8 mouse cellular contexts compared by ENCODE assay signal in the genomic region with DNA sequence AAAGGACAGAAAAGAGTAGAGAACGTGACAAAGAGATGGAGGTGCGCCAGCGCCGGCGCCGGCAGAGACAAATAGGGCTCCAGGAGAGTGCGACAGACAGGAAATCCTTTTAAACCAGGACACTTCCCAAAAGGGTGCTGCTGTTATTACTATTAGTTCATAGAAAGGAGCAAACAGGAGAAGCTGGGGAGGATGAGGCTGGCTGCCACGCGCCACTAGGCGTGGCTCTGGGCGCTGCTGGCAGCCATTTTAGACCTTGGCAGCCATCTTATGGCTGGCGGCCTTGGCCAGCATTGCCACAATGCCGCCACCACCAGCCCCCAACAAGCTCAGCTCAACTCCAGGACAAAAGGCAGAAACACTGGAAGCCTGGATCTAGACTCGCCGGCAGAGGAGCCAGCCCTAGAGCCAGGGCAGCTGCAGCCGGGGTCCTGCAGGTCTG. TPM values are rescaled to one million over a fixed set of nuclear protein-coding genes. Genes with fewer than 3 reads are reported as not detected.
DNase-seq lines count a peak whose midpoint lies in the region; ATAC-seq and TF ChIP-seq lines count a peak whose summit lies in the region.

No protein-coding gene starts in this region.

- H3K36me3 ChIP-seq in ES-E14 (ENCODE audit: control insufficient read depth, insufficient read depth, low read length, poor library complexity, severe bottlenecking): no peaks in the 10 kb centered on the region
- H3K36me3 ChIP-seq in forebrain, embryonic 16.5 days (ENCODE audit: control insufficient read depth, insufficient read depth): peaks cover 9% of the 10 kb centered on the region
- H3K36me3 ChIP-seq in midbrain, embryonic 11.5 days (ENCODE audit: control insufficient read depth, insufficient read depth, low read length): no peaks in the 10 kb centered on the region

- peak; percentile 21; the same call in 1 of the 2 replicates for ATAC-seq in forebrain, embryonic 16.5 days
- no peak for ATAC-seq in midbrain, embryonic 11.5 days (ENCODE audit: low FRiP score)

- no peak overlapping the region for H3K27ac ChIP-seq in ES-E14 (ENCODE audit: insufficient read depth, low read depth, low read length, poor library complexity, severe bottlenecking)
- H3K27ac ChIP-seq in forebrain, embryonic 16.5 days (ENCODE audit: low read length): peak overlapping the region; percentile 95
- no peak overlapping the region; the same call in 1 of the 2 replicates for H3K27ac ChIP-seq in midbrain, embryonic 11.5 days (ENCODE audit: low read depth, low read length)

- in situ Hi-C loops in ES-E14 (cut with MboI; ENCODE audit: low sequenced_read_pairs in 2 of 2, unreplicated experiment in 2 of 2): no loop called here

- H3K9ac ChIP-seq in ES-E14 (ENCODE audit: insufficient read depth, low read depth, low read length, poor library complexity, severe bottlenecking): peak overlapping the region; percentile 12; the same call in 1 of the 2 replicates
- peak overlapping the region; percentile 57 for H3K9ac ChIP-seq in forebrain, embryonic 16.5 days (replicated peaks; ENCODE audit: low read depth, low read length)
- 0 out of 2 replicates have a peak overlapping the region, but pooled peaks have one; percentile 27 for H3K9ac ChIP-seq in midbrain, embryonic 11.5 days (ENCODE audit: low read length)

- DNase-seq in adrenal gland, adult (ENCODE audit: inconsistent age in 2 of 2, low spot score in 1 of 2): peak; percentile 31 to 60
- no peak for DNase-seq in adrenal gland, postnatal 4 days (ENCODE audit: low spot score in 2 of 2)
- no peak for DNase-seq in ES-E14 (ENCODE audit: low read depth, low spot score)
- DNase-seq in kidney, postnatal 10 days: peak; percentile 64
- no peak for DNase-seq in midbrain, embryonic 11.5 days (ENCODE audit: low spot score, missing footprints)
- no peak for DNase-seq in ovary, postnatal 14 days (ENCODE audit: low spot score)
- DNase-seq in embryo, embryonic 10 days (ENCODE audit: low spot score): no peak

- peaks cover 5 to 23% of the 10 kb centered on the region in 2 experiments; a peak in 3 of 4 replicates for H3K4me1 ChIP-seq in ES-E14 (ENCODE audit: control insufficient read depth in 2 of 2, insufficient read depth in 2 of 2, low read length in 2 of 2, poor library complexity in 1 of 2)
- peaks cover 83% of the 10 kb centered on the region for H3K4me1 ChIP-seq in forebrain, embryonic 16.5 days (replicated peaks; ENCODE audit: control insufficient read depth, insufficient read depth, low read length)
- H3K4me1 ChIP-seq in midbrain, embryonic 11.5 days (ENCODE audit: control insufficient read depth, insufficient read depth, low read length): peaks cover 26% of the 10 kb centered on the region

- 66% methylated on average over 16 of the region's 16 CpGs for WGBS in forebrain, embryonic 16.5 days
- WGBS in midbrain, embryonic 11.5 days: 93% methylated on average over 16 of the region's 16 CpGs

- no peaks in the 10 kb centered on the region for H3K9me3 ChIP-seq in ES-E14 (ENCODE audit: control insufficient read depth, insufficient read depth, low read depth, low read length)
- no peaks in the 10 kb centered on the region for H3K9me3 ChIP-seq in forebrain, embryonic 16.5 days (ENCODE audit: control insufficient read depth, low read length)
- no peaks in the 10 kb centered on the region for H3K9me3 ChIP-seq in midbrain, embryonic 11.5 days (ENCODE audit: control insufficient read depth, low read length)

- H3K4me3 ChIP-seq in ES-E14 (ENCODE audit: insufficient read depth in 1 of 2, low read depth in 1 of 2, low read length in 2 of 2, poor library complexity in 1 of 2, severe bottlenecking in 1 of 2): peak overlapping the region in 1 of 2 experiments; percentile 5; a peak in 1 of 4 replicates
- H3K4me3 ChIP-seq in forebrain, embryonic 16.5 days (replicated peaks; ENCODE audit: low read length): no peak overlapping the region
- H3K4me3 ChIP-seq in midbrain, embryonic 11.5 days (ENCODE audit: low read depth, low read length): no peak overlapping the region

- H3K4me2 ChIP-seq in forebrain, embryonic 16.5 days (ENCODE audit: low read length): peak overlapping the region; percentile 40
- no peak overlapping the region for H3K4me2 ChIP-seq in midbrain, embryonic 11.5 days

- no peaks in the 10 kb centered on the region for H3K27me3 ChIP-seq in forebrain, embryonic 16.5 days (replicated peaks; ENCODE audit: control insufficient read depth, insufficient read depth, low read length)
- peaks cover 27% of the 10 kb centered on the region for H3K27me3 ChIP-seq in midbrain, embryonic 11.5 days (ENCODE audit: control insufficient read depth, insufficient read depth, low read length)

TF ChIP-seq in ES-E14, 5 proteins besides CTCF, POLR2A, EP300 and RAD21:
- TF ChIP-seq CHD2 (IDR thresholded peaks at IDR 0.05; ENCODE audit: low read depth, low read length) (no peak), ZC3H11A (IDR thresholded peaks at IDR 0.05; ENCODE audit: borderline replicate concordance, low read depth, low read length) (peak; percentile 100), HCFC1 (IDR thresholded peaks at IDR 0.05; ENCODE audit: borderline replicate concordance, insufficient read depth, low read length) (no peak), ZNF384 (IDR thresholded peaks at IDR 0.05; ENCODE audit: low read depth, low read length) (no peak), MAFK (IDR thresholded peaks at IDR 0.05; ENCODE audit: insufficient read depth, low read depth, low read length) (no peak)

RNA-seq across cellular contexts. Expression of gene G430095P16Rik, which starts 7.1 kb away (rescaled TPM):
- 1 to 10 TPM; 1.2 TPM for total RNA-seq in adrenal gland, postnatal 4 days (2021)
- total RNA-seq in ES-E14 (2012; rRNA removed): 1.5 and 2.1 TPM in 2 replicates
- 2.0 and 2.2 TPM in 2 replicates for polyA plus RNA-seq in forebrain, embryonic 16.5 days (2015; fragmentation: Nextera tagmentation; extraction: Ambion mirVana)
- 1.6 and 1.9 TPM in 2 replicates for polyA plus RNA-seq in midbrain, embryonic 11.5 days (2014; fragmentation: Nextera tagmentation; extraction: Ambion mirVana)

RNA-seq across cellular contexts. Expression of gene Lyl1, which starts 28.7 kb away (rescaled TPM):
- total RNA-seq in adrenal gland, postnatal 4 days (2021): 1 to 10 TPM; 6.5 to 7.2 TPM
- 0.49 and 0.74 TPM in 2 replicates for total RNA-seq in ES-E14 (2012; rRNA removed)
- 2.6 and 2.9 TPM in 2 replicates for polyA plus RNA-seq in forebrain, embryonic 16.5 days (2015; fragmentation: Nextera tagmentation; extraction: Ambion mirVana)
- polyA plus RNA-seq in midbrain, embryonic 11.5 days (2014; fragmentation: Nextera tagmentation; extraction: Ambion mirVana): 5.1 and 6.5 TPM in 2 replicates

RNA-seq across cellular contexts. Expression of gene Nacc1, which starts 42.3 kb away (rescaled TPM):
- 10 to 100 TPM; 88.9 to 89.0 TPM for total RNA-seq in adrenal gland, postnatal 4 days (2021)
- 75.4 and 85.5 TPM in 2 replicates for total RNA-seq in ES-E14 (2012; rRNA removed)
- 15.5 and 15.7 TPM in 2 replicates for polyA plus RNA-seq in forebrain, embryonic 16.5 days (2015; fragmentation: Nextera tagmentation; extraction: Ambion mirVana)
- polyA plus RNA-seq in midbrain, embryonic 11.5 days (2014; fragmentation: Nextera tagmentation; extraction: Ambion mirVana): 18.6 and 21.4 TPM in 2 replicates

RNA-seq across cellular contexts. Expression of gene Trmt1, which starts 43.8 kb away (rescaled TPM):
- 100 to 1,000 TPM; 122 to 124 TPM for total RNA-seq in adrenal gland, postnatal 4 days (2021)
- total RNA-seq in ES-E14 (2012; rRNA removed): 260 and 334 TPM in 2 replicates
- polyA plus RNA-seq in forebrain, embryonic 16.5 days (2015; fragmentation: Nextera tagmentation; extraction: Ambion mirVana): 63.4 and 73.3 TPM in 2 replicates
- polyA plus RNA-seq in midbrain, embryonic 11.5 days (2014; fragmentation: Nextera tagmentation; extraction: Ambion mirVana): 39.9 and 45.6 TPM in 2 replicates

Comparison
In these comparisons a context has a peak if more than half of its experiments do, and no peak if none do; other contexts are left out.
1. DNase-seq: peak in adrenal gland, adult (2 of 2) and kidney, postnatal 10 days (single experiment); none in adrenal gland, postnatal 4 days (0 of 2), ES-E14 (single experiment), midbrain, embryonic 11.5 days (single experiment), ovary, postnatal 14 days (single experiment) and embryo, embryonic 10 days (single experiment).
2. Peak in every context shown above with its lines, with median percentiles within 50 percentile points of each other: H3K9ac ChIP-seq.